Mouse (Mus musculus) lung, embryonic 15.5 days (tissue): ENCODE data around the gene Zfp799. TPM values are rescaled to one million over a fixed set of nuclear protein-coding genes. Genes with fewer than 3 reads are reported as not detected.

Experiments used
- ATAC-seq: fragments of 200-750 bp; cut with Nextera tagmentation; 2 replicates; pipeline ENCODE4 v1.8.0; 2017; ENCODE audit warnings: moderate number of reproducible peaks, borderline replicate concordance; ENCODE audit not compliant: low FRiP score, low TSS enrichment; ENCODE audit errors: extremely low read depth
- H3K27ac ChIP-seq: fragments of 300-500 bp; sonication (generic); 2 replicates; pipeline ENCODE4 v1.5.1; 2015; ENCODE audit warnings: moderate library complexity, mild to moderate bottlenecking, inconsistent platforms
- H3K27me3 ChIP-seq: fragments of 300-500 bp; sonication (generic); 2 replicates; pipeline ENCODE4 v1.6.1; 2015; ENCODE audit warnings: inconsistent platforms
- H3K36me3 ChIP-seq: fragments of 300-500 bp; sonication (generic); 2 replicates; pipeline ENCODE4 v1.6.1; 2015; ENCODE audit warnings: inconsistent platforms
- H3K4me1 ChIP-seq: fragments of 300-500 bp; sonication (generic); 2 replicates; pipeline ENCODE4 v1.6.1; 2015; ENCODE audit warnings: inconsistent platforms
- H3K4me2 ChIP-seq: fragments of 300-500 bp; sonication (generic); 2 replicates; pipeline ENCODE4 v1.6.1; 2015; ENCODE audit warnings: inconsistent platforms, mild to moderate bottlenecking, moderate library complexity
- H3K4me3 ChIP-seq: fragments of 300-500 bp; sonication (generic); 2 replicates; pipeline ENCODE4 v1.5.1; 2015; ENCODE audit warnings: mild to moderate bottlenecking, inconsistent platforms
- H3K9ac ChIP-seq: fragments of 300-500 bp; sonication (generic); 2 replicates; pipeline ENCODE4 v1.6.1; 2015; ENCODE audit warnings: inconsistent platforms
- H3K9me3 ChIP-seq: fragments of 300-500 bp; sonication (generic); 2 replicates; pipeline ENCODE4 v1.6.1; 2016; ENCODE audit warnings: inconsistent platforms
- WGBS: fragments of 180-500 bp; shearing (Covaris S2); methylation state at CpG from one replicate; pipeline ENCODE4 v1.1.7; 2015; 5-methylcytosine and 5-hydroxymethylcytosine counted together
- polyA plus RNA-seq: library from polyadenylated mRNA; unstranded; fragments of >200 nt; fragmentation: Nextera tagmentation; extraction: Ambion mirVana; gene quantifications from 2 replicates; pipeline ENCODE4 v1.2.1, GENCODE M21; 2015

Gene Zfp799
- polyA plus RNA-seq, 1 experiment from 2014 or later = 13.7 TPM

GRCm38 (mm10) chr17:32830418-32830782, 339 bp upstream of the Zfp799 start:
- Histone ChIP-seq H3K9ac (no peak overlapping the region), H3K27ac (no peak overlapping the region), H3K4me1 (peaks cover 8% of the 10 kb centered on the region), H3K9me3 (no peaks in the 10 kb centered on the region), H3K4me3 (peak overlapping the region; percentile 81), H3K4me2 (peak overlapping the region; percentile 56), H3K27me3 (no peaks in the 10 kb centered on the region), H3K36me3 (peaks cover 11% of the 10 kb centered on the region)
- 25% methylated on average over 3 of the region's 3 CpGs for WGBS
- ATAC-seq = no peak

- Histone ChIP-seq H3K27ac (no peak overlapping the region), H3K36me3 (peaks cover 31% of the 10 kb centered on the region), H3K27me3 (no peaks in the 10 kb centered on the region), H3K4me1 (no peaks in the 10 kb centered on the region), H3K4me2 (no peak overlapping the region), H3K9me3 (no peaks in the 10 kb centered on the region), H3K4me3 (no peak overlapping the region), H3K9ac (no peak overlapping the region)
- no peak for ATAC-seq
- WGBS = 91% methylated on average over 1 of the region's 1 CpGs
Observed at GRCm38 (mm10) chr17:32816074-32816784, 13.8 kb downstream of the Zfp799 start.

- 74% methylated on average over 7 of the region's 7 CpGs for WGBS
Observed at GRCm38 (mm10) chr17:32814136-32814535, 15.9 kb downstream of the Zfp799 start.

GRCm38 (mm10) chr17:32810648-32811047, 19.4 kb downstream of the Zfp799 start:
- no peak overlapping the region for H3K4me3 ChIP-seq
- no peaks in the 10 kb centered on the region for H3K27me3 ChIP-seq
- ATAC-seq = no peak
- H3K4me2 ChIP-seq = no peak overlapping the region
- no peaks in the 10 kb centered on the region for H3K9me3 ChIP-seq
- peaks cover 6% of the 10 kb centered on the region; the same call in 1 of the 2 replicates for H3K4me1 ChIP-seq
- no peak overlapping the region for H3K9ac ChIP-seq
- H3K36me3 ChIP-seq = 0 out of 2 replicates have a peak, but pooled peaks cover 2% of the 10 kb centered on the region
- no peak overlapping the region for H3K27ac ChIP-seq
- 37% methylated on average over 1 of the region's 1 CpGs for WGBS

More at GRCm38 (mm10) chr17:32814136-32814535, 15.9 kb downstream of the Zfp799 start:
- H3K9ac ChIP-seq = no peak overlapping the region
- H3K9me3 ChIP-seq = no peaks in the 10 kb centered on the region
- peaks cover 13% of the 10 kb centered on the region for H3K36me3 ChIP-seq
- ATAC-seq = no peak
- no peak overlapping the region for H3K4me2 ChIP-seq
- H3K27me3 ChIP-seq = no peaks in the 10 kb centered on the region
- no peak overlapping the region for H3K27ac ChIP-seq
- no peak overlapping the region for H3K4me3 ChIP-seq
- peaks cover 2% of the 10 kb centered on the region; the same call in 1 of the 2 replicates for H3K4me1 ChIP-seq

GRCm38 (mm10) chr17:32809544-32810374, 20.3 kb downstream of the Zfp799 start, which contains the start of gene Zfp811:
TSS of gene Zfp811 (minus strand) at chr17:32809931.
- peak; percentile 89 for ATAC-seq
- peak within 1 kb of the TSS; percentile 49 for H3K4me3 ChIP-seq
- H3K9me3 ChIP-seq = no peaks in the 10 kb centered on the region
- peaks cover 6% of the 10 kb centered on the region; the same call in 1 of the 2 replicates for H3K4me1 ChIP-seq
- H3K27me3 ChIP-seq = no peaks in the 10 kb centered on the region
- no peaks in the 10 kb centered on the region for H3K36me3 ChIP-seq
- no peak within 1 kb of the TSS for H3K27ac ChIP-seq
- H3K4me2 ChIP-seq = peak within 1 kb of the TSS; percentile 55
- WGBS = under 1% methylated on average over 17 of the region's 17 CpGs
- H3K9ac ChIP-seq = peak within 1 kb of the TSS; percentile 33; the same call in 1 of the 2 replicates

- WGBS = 10% methylated on average over 8 of the region's 8 CpGs
- H3K4me3 ChIP-seq = peak overlapping the region; percentile 49
Observed at GRCm38 (mm10) chr17:32808921-32809320, 21.1 kb downstream of the Zfp799 start.

GRCm38 (mm10) chr17:32789244-32789643, 40.8 kb downstream of the Zfp799 start:
- peak overlapping the region; percentile 68; the same call in 1 of the 2 replicates for H3K4me2 ChIP-seq
- peaks cover 26% of the 10 kb centered on the region for H3K4me1 ChIP-seq
- peaks cover 12% of the 10 kb centered on the region for H3K36me3 ChIP-seq
- no peaks in the 10 kb centered on the region for H3K9me3 ChIP-seq
- no peak for ATAC-seq
- no peak overlapping the region for H3K9ac ChIP-seq
- 70% methylated on average over 8 of the region's 8 CpGs for WGBS
- H3K27me3 ChIP-seq = no peaks in the 10 kb centered on the region
- peak overlapping the region; percentile 57; the same call in 1 of the 2 replicates for H3K27ac ChIP-seq
- peak overlapping the region; percentile 91; the same call in 1 of the 2 replicates for H3K4me3 ChIP-seq

More at GRCm38 (mm10) chr17:32808921-32809320, 21.1 kb downstream of the Zfp799 start:
- Histone ChIP-seq H3K27me3 (no peaks in the 10 kb centered on the region), H3K36me3 (no peaks in the 10 kb centered on the region), H3K27ac (no peak overlapping the region), H3K4me1 (peaks cover 6% of the 10 kb centered on the region; the same call in 1 of the 2 replicates), H3K4me2 (peak overlapping the region; percentile 55), H3K9ac (no peak overlapping the region), H3K9me3 (no peaks in the 10 kb centered on the region)
- ATAC-seq = no peak

GRCm38 (mm10) chr17:32788576-32788975, 41.5 kb downstream of the Zfp799 start:
- Histone ChIP-seq H3K9ac (peak overlapping the region; percentile 43), H3K27me3 (no peaks in the 10 kb centered on the region), H3K27ac (peak overlapping the region; percentile 57), H3K4me3 (peak overlapping the region; percentile 91), H3K4me1 (peaks cover 26% of the 10 kb centered on the region), H3K36me3 (peaks cover 19% of the 10 kb centered on the region), H3K9me3 (no peaks in the 10 kb centered on the region), H3K4me2 (peak overlapping the region; percentile 68)
- 2% methylated on average over 9 of the region's 9 CpGs for WGBS
- ATAC-seq = no peak

- peak within 1 kb of the TSS; percentile 96 for H3K27ac ChIP-seq
- peak within 1 kb of the TSS; percentile 98 for H3K9ac ChIP-seq
- H3K36me3 ChIP-seq = peaks cover 23% of the 10 kb centered on the region
- WGBS = under 1% methylated on average over 22 of the region's 22 CpGs
- H3K4me3 ChIP-seq = peak within 1 kb of the TSS; percentile 91
- peaks cover 26% of the 10 kb centered on the region for H3K4me1 ChIP-seq
- peak within 1 kb of the TSS; percentile 71 for H3K4me2 ChIP-seq
- peak; percentile 97 for ATAC-seq
- no peaks in the 10 kb centered on the region for H3K27me3 ChIP-seq
- no peaks in the 10 kb centered on the region for H3K9me3 ChIP-seq
Observed at GRCm38 (mm10) chr17:32788094-32788559, 41.9 kb downstream of the Zfp799 start, which contains the start of gene Zfp871. TSS of gene Zfp871 (minus strand) at chr17:32788287.

- peak overlapping the region; percentile 96 for H3K27ac ChIP-seq
- H3K9ac ChIP-seq = peak overlapping the region; percentile 98
- ATAC-seq = peak; percentile 88
- H3K4me2 ChIP-seq = peak overlapping the region; percentile 71
- no peaks in the 10 kb centered on the region for H3K9me3 ChIP-seq
- H3K27me3 ChIP-seq = no peaks in the 10 kb centered on the region
- peak overlapping the region; percentile 91 for H3K4me3 ChIP-seq
- peaks cover 26% of the 10 kb centered on the region for H3K4me1 ChIP-seq
- WGBS = 1% methylated on average over 31 of the region's 31 CpGs
- peaks cover 29% of the 10 kb centered on the region for H3K36me3 ChIP-seq
Observed at GRCm38 (mm10) chr17:32787436-32788093, 42.5 kb downstream of the Zfp799 start.

- H3K4me2 ChIP-seq = peak overlapping the region; percentile 71
- no peaks in the 10 kb centered on the region for H3K9me3 ChIP-seq
- H3K27me3 ChIP-seq = no peaks in the 10 kb centered on the region
- peaks cover 26% of the 10 kb centered on the region for H3K4me1 ChIP-seq
- peak overlapping the region; percentile 98 for H3K9ac ChIP-seq
- H3K4me3 ChIP-seq = peak overlapping the region; percentile 91
- H3K27ac ChIP-seq = no peak overlapping the region
- WGBS = 55% methylated on average over 6 of the region's 6 CpGs
- H3K36me3 ChIP-seq = peaks cover 29% of the 10 kb centered on the region
- ATAC-seq = no peak
Observed at GRCm38 (mm10) chr17:32786944-32787343, 43.1 kb downstream of the Zfp799 start.
